Comparison of ENCODE assay signal across 9 mouse cellular contexts in the genomic region with DNA sequence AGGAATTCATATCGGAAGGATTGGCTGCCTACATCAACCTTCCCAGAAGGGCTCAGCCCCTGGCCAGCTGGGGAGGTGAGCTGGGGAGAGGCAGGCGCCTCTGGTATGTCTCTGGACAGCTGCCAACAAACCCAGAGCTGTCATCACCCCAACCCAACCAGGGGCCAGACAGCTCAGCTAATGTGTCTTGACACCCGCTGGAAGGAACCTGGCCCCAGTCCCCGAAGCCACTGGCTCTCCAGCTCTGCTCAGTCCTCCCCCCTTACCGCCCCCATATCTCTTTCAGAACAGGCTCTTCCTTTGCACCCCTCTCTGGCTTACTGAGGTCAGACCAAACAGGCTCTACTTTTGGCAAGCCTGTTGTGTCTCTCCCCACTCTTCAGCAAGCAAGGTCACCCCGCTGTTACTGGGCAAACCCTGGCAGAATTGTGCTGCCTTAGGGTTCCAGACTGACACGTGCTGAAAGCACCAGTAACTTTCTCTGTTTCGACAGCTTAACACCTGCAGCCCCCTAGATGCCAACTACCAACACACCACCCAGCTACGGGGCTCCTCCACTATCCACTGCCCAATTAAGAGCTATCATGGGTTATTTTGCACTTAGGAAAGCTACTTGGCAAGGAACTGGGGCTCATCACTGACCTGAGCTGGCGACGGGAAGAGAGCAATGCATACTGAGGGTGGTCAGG. TPM values are rescaled to one million over a fixed set of nuclear protein-coding genes. Genes with fewer than 3 reads are reported as not detected.
DNase-seq lines count a peak whose midpoint lies in the region; ATAC-seq and TF ChIP-seq lines count a peak whose summit lies in the region.
"Had no signal": no experiment of that assay in that cellular context is flagged by ENCODE, and none has a peak within 500 bp of the region (broad histone marks: within the 10 kb centered on the region; RNA-seq: fewer than 3 reads in every experiment).

No protein-coding gene starts in this region.

- peak; percentile 34 to 54; a peak in 3 of 4 replicates for ATAC-seq in hematopoietic stem cell, adult 5-6 weeks (replicated peaks in 1 of 2; ENCODE audit: insufficient read depth in 1 of 2, low FRiP score in 2 of 2, low TSS enrichment in 1 of 2, low read depth in 1 of 2, poor library complexity in 2 of 2, severe bottlenecking in 2 of 2)

- H3K36me3 ChIP-seq in myocyte (ENCODE audit: control insufficient read depth, insufficient read depth): no peaks in the 10 kb centered on the region

- H3ac ChIP-seq in myocyte (ENCODE audit: control insufficient read depth, insufficient read length): no peak overlapping the region

- no peak overlapping the region for H3K4me3 ChIP-seq in myocyte

- no peak for TF ChIP-seq POLR2A in myocyte (IDR thresholded peaks at IDR 0.05; ENCODE audit: insufficient read length, low read depth)

- no peaks in the 10 kb centered on the region for H3K79me2 ChIP-seq in myocyte (ENCODE audit: control insufficient read depth, insufficient read depth)

- H3K4me2 ChIP-seq in myocyte (ENCODE audit: low read depth): peak overlapping the region; percentile 38

- H3K27me3 ChIP-seq in myocyte (ENCODE audit: control insufficient read depth, insufficient read depth, insufficient read length): peaks cover 15% of the 10 kb centered on the region

- DNase-seq in cerebellum, postnatal 14 days: peak; percentile 38
- DNase-seq in cerebellum, adult 18-20 months: no peak
- DNase-seq in urinary bladder, postnatal 4 days (ENCODE audit: low spot score in 2 of 2): peak; percentile 59 to 68
- DNase-seq in urinary bladder, adult 2 months (ENCODE audit: low spot score): no peak
- DNase-seq in layer of hippocampus, postnatal 25 days (ENCODE audit: extremely low spot score in 1 of 2, low spot score in 1 of 2): no peak
- DNase-seq in right cerebral cortex, postnatal 25 days: no peak

TF ChIP-seq in myocyte, 11 proteins besides CTCF, POLR2A, EP300 and RAD21:
- peak in 1 of 3 experiments; percentile 31 for TF ChIP-seq MYOG (IDR thresholded peaks at IDR 0.05; ENCODE audit: control insufficient read depth in 1 of 3, insufficient read depth in 1 of 3, insufficient read length in 2 of 3, low read depth in 2 of 3)
- no peak for TF ChIP-seq TCF12 (IDR thresholded peaks at IDR 0.05; ENCODE audit: insufficient read depth, poor library complexity, severe bottlenecking)

RNA-seq across cellular contexts. Expression of a gene that starts 5.9 kb away (rescaled TPM):
- polyA plus RNA-seq in urinary bladder, adult 2 months (2012; rRNA removed): 1.4 and 1.6 TPM in 2 replicates
- not detected in 2 replicates for total RNA-seq in hematopoietic stem cell, adult 5-6 weeks (2017)
- 0.22 TPM for polyA plus RNA-seq in myocyte (2012; fragmentation: generic; extraction: Trizol)
- total RNA-seq in layer of hippocampus, postnatal 25 days (2021): not detected
- total RNA-seq: neutrophil, adult 5-6 weeks had no signal

RNA-seq across cellular contexts. Expression of a gene that starts 38.8 kb away (rescaled TPM):
- 42.2 and 43.3 TPM in 2 replicates for polyA plus RNA-seq in urinary bladder, adult 2 months (2012; rRNA removed)
- total RNA-seq in hematopoietic stem cell, adult 5-6 weeks (2017): 24.1 and 24.6 TPM in 2 replicates
- polyA plus RNA-seq in myocyte (2012; fragmentation: generic; extraction: Trizol): 29.4 TPM
- total RNA-seq in layer of hippocampus, postnatal 25 days (2021): 1 to 10 TPM; 6.7 to 7.3 TPM

Comparison
In these comparisons a context has a peak if more than half of its experiments do, and no peak if none do; other contexts are left out.
1. DNase-seq: peak in cerebellum, postnatal 14 days (2 of 2) and urinary bladder, postnatal 4 days (2 of 2); none in cerebellum, adult 18-20 months (0 of 2), urinary bladder, adult 2 months (single experiment), layer of hippocampus, postnatal 25 days (0 of 2) and right cerebral cortex, postnatal 25 days (single experiment).